Mouse (Mus musculus): ENCODE results near the gene Bahcc1. TPM values are rescaled to one million over a fixed set of nuclear protein-coding genes. Genes with fewer than 3 reads are reported as not detected.

The Bahcc1 gene
- total RNA-seq, 2 experiments from 2014 or later = 7.8 to 8.3 TPM

GRCm38 (mm10) chr11:120335431-120336021 is 102.8 kb downstream of the Bahcc1 start:
- no peak for DNase-seq (ENCODE audit: low spot score)
- intact Hi-C loops (cut with DNase I) = no loop called here

GRCm38 (mm10) chr11:120337447-120337846 is 104.7 kb downstream of the Bahcc1 start:
- no peak for DNase-seq (ENCODE audit: low spot score)
- intact Hi-C loops (cut with DNase I) = no loop called here

GRCm38 (mm10) chr11:120338786-120339185 is 106.0 kb downstream of the Bahcc1 start:
- intact Hi-C loops (cut with DNase I) = no loop called here
- DNase-seq (ENCODE audit: low spot score) = no peak

- intact Hi-C loops (cut with DNase I) = no loop called here
- DNase-seq (ENCODE audit: low spot score) = no peak
These were observed 107.3 kb downstream of the Bahcc1 start for GRCm38 (mm10) chr11:120339978-120340513.

- intact Hi-C loops (cut with DNase I) = no loop called here
- no peak for DNase-seq (ENCODE audit: low spot score)
These were observed 108.9 kb downstream of the Bahcc1 start for GRCm38 (mm10) chr11:120341661-120342060.

Small RNAs within 50 kb of the gene (microRNA-seq; reads per million reads assigned to microRNA genes)
- not detected for gene Gm47297

Other genes starting within 250 kb of the Bahcc1 start
- gene Aatk, start 185.8 kb upstream of the Bahcc1 start, total RNA-seq (2021) = 1 to 10 TPM; 4.3 to 4.7 TPM
- gene Cep131, start 146.1 kb upstream of the Bahcc1 start, total RNA-seq (2021) = 1 to 10 TPM; 9.3 to 9.7 TPM
- 1 to 10 TPM; 7.4 to 8.2 TPM for gene Tepsin, start 134.2 kb upstream of the Bahcc1 start, total RNA-seq (2021)
- 10 to 100 TPM; 67.1 to 69.7 TPM for gene Ndufaf8, start 134.0 kb upstream of the Bahcc1 start, total RNA-seq (2021)
- 10 to 100 TPM; 75.9 to 78.0 TPM for gene Slc38a10, start 81.6 kb upstream of the Bahcc1 start, total RNA-seq (2021)
- gene Actg1, start 115.6 kb downstream of the Bahcc1 start, total RNA-seq (2021) = 100 to 1,000 TPM; 282 to 346 TPM
- not detected for gene Fscn2, start 128.6 kb downstream of the Bahcc1 start, total RNA-seq (2021)
- gene Faap100, start 145.8 kb downstream of the Bahcc1 start, total RNA-seq (2021) = 10 to 100 TPM; 15.2 to 15.3 TPM
- 10 to 100 TPM; 53.0 to 59.3 TPM for gene Nploc4, start 204.8 kb downstream of the Bahcc1 start, total RNA-seq (2021)
- gene Tspan10, start 209.7 kb downstream of the Bahcc1 start, total RNA-seq (2021) = 1 to 10 TPM; 1.4 to 1.6 TPM
- under 1 TPM; 0.47 to 0.84 TPM for gene Pde6g, start 220.6 kb downstream of the Bahcc1 start, total RNA-seq (2021)
- 10 to 100 TPM; 53.7 to 56.4 TPM for gene Oxld1, start 225.1 kb downstream of the Bahcc1 start, total RNA-seq (2021)
- 1 to 10 TPM; 7.9 to 8.9 TPM for gene Ccdc137, start 225.2 kb downstream of the Bahcc1 start, total RNA-seq (2021)
- gene Arl16, start 234.7 kb downstream of the Bahcc1 start, total RNA-seq (2021) = 10 to 100 TPM; 10.5 to 10.6 TPM